Mouse (Mus musculus): ENCODE results near the gene Prdm11.

The Prdm11 gene

DNA sequence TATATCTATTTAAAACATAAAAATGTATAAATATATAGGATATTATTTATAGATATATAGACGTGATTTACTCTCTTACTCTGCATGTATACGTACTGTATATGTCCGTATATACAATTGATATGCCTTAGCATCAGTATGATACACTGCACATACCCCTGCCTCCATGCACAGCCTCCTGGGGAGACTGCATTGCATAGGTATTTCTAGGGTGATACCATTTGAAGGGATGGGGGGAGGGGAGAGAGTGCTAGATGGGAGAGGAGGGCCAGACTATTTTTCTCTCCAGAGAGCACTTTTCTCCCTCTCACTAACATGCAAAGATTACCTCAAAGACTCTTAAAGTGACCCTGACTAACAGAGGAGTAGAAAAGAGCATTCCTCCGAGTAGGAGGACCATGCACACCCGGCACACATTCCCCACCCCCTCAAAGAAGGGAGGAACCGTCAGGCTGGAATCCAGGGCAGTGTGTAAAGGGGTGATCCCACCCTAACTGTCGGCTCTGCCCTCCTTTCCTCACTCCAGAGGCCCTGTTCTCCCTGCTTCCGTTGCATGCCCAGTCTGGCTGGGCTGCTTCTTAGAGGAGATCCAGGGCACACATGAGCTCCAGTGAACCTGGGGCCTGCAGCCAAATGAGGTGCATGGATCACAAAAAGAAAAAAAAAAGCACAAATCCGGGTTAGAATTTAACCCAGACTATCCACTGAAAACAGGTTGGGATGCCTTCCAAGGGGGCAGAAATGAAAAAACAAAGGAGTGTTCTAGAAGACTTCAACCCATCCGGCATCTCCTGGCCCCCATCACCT lies 78.7 kb downstream of the Prdm11 start:
- DNase-seq (ENCODE audit: low spot score): peak; percentile 31

GRCm38 (mm10) chr2:92966257-92966656 lies 79.7 kb downstream of the Prdm11 start:
- DNase-seq (ENCODE audit: low spot score): no peak

- DNase-seq (ENCODE audit: low spot score): no peak
Observed at GRCm38 (mm10) chr2:92964345-92964744, 81.6 kb downstream of the Prdm11 start.

- peak; percentile 42 for DNase-seq (ENCODE audit: low spot score)
Observed at GRCm38 (mm10) chr2:92958640-92959039, 87.3 kb downstream of the Prdm11 start.

GRCm38 (mm10) chr2:92956943-92957342 lies 89.0 kb downstream of the Prdm11 start:
- DNase-seq (ENCODE audit: low spot score): no peak

- DNase-seq (ENCODE audit: low spot score): peak; percentile 78
Observed at GRCm38 (mm10) chr2:92954404-92955114, 91.4 kb downstream of the Prdm11 start.

- DNase-seq (ENCODE audit: low spot score): no peak
Observed at GRCm38 (mm10) chr2:92953450-92953849, 92.5 kb downstream of the Prdm11 start.

DNA sequence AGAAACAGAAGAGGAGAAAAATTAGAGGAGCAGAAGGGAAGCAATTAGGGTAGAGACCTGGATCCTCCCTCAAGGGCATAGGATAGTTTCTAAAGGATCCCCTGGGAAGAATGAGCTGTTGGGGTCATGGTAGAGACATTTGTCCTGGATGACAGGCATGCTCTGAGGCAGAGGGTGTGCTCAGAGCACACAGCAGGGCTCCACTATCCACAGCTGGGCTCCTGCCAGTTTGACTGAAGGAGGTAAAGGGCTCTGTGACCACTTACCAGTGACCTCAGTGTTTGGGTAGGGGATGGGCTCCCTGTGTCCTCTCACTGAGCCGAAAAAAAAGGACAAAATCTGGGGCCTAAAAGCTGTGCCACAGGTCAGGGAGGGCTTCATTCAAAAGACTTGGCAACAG lies 96.4 kb downstream of the Prdm11 start:
- DNase-seq (ENCODE audit: low spot score): no peak

DNA sequence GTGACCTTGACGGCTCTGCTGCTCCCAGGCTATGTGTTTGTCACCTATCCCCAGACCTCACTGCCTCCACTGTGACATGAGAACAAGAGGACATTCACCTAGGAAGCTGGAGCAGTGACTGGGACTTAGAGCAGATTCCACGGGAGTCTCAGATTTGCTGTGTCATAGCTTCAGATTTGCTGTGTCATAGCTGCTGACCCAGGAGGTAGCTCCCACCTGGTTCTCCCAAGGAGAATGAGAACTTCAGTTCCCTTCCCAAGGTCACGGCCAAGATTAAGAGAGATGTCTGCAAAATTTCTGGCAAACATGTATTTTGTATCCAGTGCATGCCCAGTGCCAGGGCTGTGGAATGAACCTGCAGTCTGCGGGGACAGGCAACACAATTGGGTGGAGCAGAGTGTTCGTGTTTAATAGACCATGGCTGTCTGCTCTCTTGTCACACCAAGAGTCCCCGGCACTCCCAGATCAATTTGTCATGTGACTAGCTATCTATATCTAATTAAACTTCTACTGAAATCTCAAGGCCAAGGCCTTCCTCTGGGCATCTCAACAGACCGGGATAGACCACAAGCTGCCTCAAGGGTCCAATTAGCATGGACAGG lies 97.2 kb downstream of the Prdm11 start:
- no peak for DNase-seq (ENCODE audit: low spot score)

DNA sequence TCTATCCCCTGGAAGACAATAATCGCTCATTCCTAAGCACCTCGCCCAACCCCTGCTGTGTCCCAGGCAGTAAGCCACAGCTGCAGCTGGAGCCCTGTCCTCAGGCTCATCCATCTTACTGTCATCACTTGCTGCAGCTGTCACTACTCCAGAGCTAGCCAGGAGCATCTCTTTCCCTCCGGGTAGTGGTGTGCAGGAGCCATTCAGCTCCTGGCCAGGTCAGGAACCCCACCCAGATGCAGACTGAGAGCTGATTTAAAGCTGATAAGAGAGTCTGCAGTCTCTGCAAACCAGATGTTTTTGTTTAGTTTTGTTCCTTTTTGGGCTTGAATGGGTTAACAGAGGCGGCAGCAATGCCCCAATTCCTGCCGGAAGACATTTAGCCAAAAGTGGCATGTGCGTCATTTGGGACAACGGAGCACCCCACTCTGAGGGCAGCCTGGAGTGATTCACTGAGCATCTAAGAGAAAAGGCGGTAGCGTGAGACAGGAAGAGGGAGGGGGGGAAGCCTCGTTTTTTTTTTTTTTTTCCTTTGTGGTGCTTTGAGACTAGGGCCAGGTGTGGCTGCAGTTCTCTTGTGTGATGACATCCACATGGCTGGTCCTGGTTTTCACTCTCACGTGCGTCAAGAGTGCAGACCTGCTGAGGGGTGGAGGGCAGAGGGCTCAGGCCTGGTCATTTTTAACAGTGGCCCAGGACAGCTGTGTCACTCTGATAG lies 97.8 kb downstream of the Prdm11 start:
- DNase-seq (ENCODE audit: low spot score): no peak

DNA sequence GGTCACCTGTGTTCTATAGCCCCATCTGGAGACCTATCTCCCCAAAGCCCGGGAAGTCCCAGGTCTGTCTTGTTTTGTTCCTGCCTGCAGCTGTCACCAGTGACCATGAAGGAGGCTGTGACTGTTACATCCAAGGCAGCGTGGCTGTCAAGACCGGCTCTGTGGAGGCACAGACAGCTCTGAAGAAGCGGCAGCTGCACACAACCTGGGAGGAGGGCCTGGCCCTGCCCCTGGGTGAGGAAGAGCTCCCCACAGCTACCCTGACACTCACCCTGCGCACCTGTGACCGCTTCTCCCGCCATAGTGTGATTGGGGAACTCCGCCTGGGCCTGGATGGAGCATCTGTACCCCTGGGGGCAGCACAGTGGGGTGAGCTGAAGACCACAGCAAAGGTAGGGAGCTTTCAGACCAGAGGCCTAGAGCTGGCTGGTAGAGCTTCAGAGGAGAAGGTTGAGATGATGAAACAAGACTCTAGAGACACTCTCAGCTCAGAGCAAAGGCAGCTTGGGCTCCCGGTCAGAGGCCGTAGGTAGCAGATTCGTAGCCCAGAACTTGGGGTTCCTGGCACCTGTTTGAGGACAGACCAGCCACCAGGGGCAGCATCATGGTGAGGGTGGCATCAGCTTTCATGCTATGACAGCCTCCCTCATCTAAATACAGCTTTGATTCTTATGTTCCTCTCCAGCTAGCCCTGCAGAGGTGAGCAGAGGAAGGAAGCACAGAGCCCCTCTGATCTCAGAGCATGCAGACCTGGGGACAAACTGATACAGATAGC lies 100.0 kb downstream of the Prdm11 start:
- DNase-seq (ENCODE audit: low spot score): no peak

DNA sequence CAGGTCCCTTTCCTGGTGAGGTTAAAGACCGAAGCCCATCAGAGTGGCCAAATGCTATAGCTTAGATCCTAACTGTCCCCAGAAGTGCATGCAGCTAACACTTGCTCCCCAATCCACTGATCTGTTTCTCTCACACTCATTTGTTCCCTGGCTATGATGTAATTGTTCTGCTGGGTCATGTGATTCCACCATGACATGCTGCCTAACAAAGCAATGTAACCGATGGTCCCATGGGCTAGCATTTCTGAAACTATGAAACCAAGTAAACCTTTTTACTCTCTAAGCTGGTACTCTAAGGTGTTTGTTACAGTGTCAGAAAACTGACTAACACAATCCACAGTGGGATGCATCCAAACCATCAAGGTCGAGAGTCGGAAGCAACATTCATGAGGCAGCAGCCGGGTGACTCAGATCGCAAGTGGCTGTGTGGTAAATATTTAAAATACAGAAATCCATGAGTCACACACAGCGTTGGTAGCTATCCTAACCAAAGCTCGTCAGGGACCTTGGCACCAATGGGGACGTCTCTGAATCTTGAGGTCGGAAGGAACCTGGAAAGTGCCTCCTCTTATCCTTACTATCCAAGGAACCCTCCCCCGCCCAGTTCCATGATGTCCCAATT lies 100.7 kb downstream of the Prdm11 start:
- no peak for DNase-seq (ENCODE audit: low spot score)

- DNase-seq (ENCODE audit: low spot score): no peak
Observed at GRCm38 (mm10) chr2:92944356-92944755, 101.6 kb downstream of the Prdm11 start.

DNA sequence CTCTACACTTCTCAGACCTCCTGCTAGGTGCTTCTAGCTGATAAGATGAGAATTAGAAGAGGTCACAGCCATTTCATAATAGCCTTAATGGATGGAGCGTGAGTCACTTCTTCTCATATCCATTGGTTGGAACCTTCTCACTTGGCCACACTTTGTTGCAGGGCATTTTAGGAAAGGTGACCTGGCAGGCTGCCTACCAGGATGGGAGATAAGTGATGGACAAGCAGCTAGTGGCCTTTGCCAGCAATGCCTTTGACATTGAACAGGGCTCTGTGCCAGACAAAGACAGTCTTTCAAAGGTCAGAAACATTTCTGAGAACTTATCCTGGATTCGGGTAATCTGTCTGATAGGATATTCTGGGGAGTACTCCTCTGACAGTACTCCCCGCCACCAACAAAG lies 102.6 kb downstream of the Prdm11 start:
- DNase-seq (ENCODE audit: low spot score): no peak

DNA sequence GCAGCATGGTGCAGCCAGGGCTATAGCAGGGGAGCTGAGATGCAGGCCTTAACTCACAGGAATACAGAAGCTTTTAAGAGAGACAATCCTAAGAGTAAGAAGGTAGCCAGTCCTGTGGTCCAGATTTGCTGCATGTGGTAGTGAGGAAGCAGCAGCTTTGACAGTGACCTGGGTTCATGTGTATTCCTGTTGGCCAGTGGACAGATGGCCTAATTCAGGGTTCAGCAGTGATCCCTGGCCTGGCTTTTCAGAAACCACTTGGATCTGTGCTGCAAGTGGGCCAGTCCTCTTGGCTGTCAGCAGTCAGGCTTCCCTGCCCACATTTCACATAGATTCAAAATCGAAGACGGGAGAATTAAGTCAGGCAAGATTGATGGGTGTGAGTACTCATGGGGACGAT lies 104.5 kb downstream of the Prdm11 start:
- no peak for DNase-seq (ENCODE audit: low spot score)

- DNase-seq (ENCODE audit: low spot score): no peak
Observed at GRCm38 (mm10) chr2:92940963-92941362, 105.0 kb downstream of the Prdm11 start.

- DNase-seq (ENCODE audit: low spot score): no peak
Observed at GRCm38 (mm10) chr2:92938827-92939226, 107.1 kb downstream of the Prdm11 start.

DNA sequence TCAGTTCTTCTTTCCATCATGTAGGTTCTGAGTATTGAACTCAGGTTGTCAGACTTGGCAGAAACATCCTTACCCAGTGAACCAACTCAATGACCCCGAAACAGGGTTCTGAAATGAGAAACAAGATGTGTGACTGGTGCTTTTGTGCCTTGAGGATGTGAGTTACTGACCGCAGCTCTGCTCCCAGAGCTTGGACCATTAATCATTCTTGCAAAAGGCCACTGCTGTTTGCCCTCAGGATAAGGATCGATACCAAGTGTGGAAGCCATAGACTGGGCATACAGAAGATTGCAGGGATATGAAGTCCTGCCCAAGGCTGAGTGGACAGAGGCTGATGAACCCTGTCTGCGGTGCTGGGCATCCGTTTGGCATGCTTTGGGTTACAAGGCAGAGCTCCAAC lies 107.9 kb downstream of the Prdm11 start:
- no peak for DNase-seq (ENCODE audit: low spot score)

- DNase-seq (ENCODE audit: low spot score): no peak
Observed at GRCm38 (mm10) chr2:92935483-92935882, 110.5 kb downstream of the Prdm11 start.

- no peak for DNase-seq (ENCODE audit: low spot score)
Observed at GRCm38 (mm10) chr2:92934312-92934982, 111.5 kb downstream of the Prdm11 start.

DNA sequence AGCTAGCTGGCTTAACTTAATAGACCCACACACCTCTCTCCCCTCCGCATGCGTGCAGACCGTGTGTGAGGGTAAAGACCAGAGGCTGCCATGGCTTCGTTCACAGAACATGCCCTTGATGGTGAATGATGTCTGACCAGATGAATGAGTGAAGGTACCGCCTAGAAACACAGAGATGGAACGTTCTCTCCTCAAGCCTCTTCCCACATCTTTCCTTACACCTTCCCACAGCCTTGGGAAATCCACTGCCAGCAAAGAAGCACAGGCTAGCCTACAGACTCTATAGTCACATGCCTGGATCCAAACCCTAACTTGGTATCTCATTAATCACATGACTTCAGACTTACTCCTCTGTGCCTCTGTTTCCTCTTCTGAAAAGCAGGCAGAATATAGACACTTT lies 112.6 kb downstream of the Prdm11 start:
- DNase-seq (ENCODE audit: low spot score): no peak

Measured in urinary bladder, postnatal 14 days (tissue).